Mouse (Mus musculus) layer of hippocampus, postnatal 25 days (tissue): ENCODE results near the gene Eif4g3. TPM values are rescaled to one million over a fixed set of nuclear protein-coding genes. Genes with fewer than 3 reads are reported as not detected.

Experiments used
- DNase-seq, 2 experiments: peaks; one replicate each; pipeline ENCODE4 v3.0.0; 2022; ENCODE audit warnings: mixed read lengths in 2 of 2, low spot score in 1 of 2; ENCODE audit errors: extremely low spot score in 1 of 2
- total RNA-seq, 2 experiments: library from RNA; stranded (reverse); gene quantifications; 2 replicates each; pipeline ENCODE4 v1.2.3; 2021

The Eif4g3 gene
- total RNA-seq, 2 experiments from 2014 or later: 135 to 160 TPM

DNA sequence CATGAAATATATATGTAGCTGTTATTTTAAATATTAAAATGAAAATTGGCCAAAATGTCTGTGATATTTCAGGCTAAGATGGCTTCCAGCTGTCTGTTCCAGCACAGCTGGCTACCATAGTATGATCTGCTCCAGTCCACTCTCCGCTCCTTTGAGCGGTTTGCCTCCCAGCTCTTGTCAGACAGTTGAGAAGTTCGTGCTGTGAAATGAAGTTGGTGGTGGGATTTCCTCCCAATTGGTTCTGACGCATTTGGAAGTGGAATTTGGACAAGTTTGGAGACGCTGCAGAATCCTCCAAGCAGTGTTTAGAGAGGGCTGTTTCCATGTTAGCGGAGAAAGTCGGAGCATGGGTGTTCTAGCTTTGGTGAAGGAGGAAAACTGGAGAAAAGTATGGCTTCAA is 148.5 kb downstream of the Eif4g3 start:
- no peak for DNase-seq

DNA sequence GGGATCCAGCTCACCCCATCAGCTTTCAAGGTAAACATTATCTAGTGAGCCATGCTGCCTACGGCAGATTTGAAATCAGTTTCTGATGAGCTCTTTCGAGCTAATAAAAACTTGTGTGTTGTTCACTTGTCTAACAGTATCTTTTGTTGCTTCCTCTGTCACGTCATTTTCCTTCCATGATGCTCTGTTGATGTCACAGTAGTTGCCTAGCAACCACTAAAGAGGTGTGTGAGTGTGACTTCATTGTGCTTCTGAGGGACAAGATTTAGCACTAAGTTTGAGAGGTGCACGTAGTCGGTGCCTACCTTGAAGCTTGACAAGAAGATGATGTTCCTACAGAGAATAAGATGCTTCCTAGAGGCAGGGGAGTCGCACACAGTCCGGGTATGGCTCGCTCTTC is 154.4 kb downstream of the Eif4g3 start:
- no peak for DNase-seq

DNA sequence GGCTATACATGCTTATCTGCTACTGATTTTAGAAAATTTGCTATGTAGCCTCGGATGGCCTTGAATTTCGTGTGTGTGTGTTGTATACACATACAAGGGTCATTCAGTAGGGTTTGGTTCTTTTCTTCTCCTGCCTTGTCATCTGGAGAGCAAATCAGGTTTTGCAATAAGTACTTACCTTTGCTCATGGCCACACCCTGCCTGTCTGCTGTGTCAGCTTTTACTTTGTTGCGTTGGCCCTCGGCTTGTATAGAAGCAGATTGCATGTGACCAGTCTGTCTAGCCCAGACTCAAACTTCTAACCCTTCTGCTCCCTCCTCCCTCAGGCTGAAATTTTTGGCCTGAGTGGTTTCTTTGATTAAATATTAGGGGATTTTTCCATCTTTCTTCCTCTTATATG is 157.2 kb downstream of the Eif4g3 start:
- no peak for DNase-seq

DNA sequence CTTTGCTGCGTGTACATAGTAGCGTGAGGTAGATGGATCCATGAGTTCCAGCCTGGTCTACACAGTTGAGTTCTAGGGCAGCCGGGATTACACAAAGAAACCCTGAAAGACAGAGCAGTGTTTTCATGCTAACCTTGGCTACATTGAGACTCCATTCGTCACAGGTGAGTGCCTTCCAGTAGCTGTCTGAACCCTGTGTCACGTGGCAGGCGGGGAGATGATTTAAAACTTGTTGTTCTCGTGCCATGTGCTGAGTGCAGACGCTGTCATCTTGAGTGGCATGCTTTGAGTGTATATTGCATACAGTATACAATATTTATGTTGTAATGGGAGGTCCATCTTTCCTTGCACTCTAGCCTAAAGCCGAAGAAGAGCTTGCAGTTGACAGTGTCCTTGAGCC is 158.4 kb downstream of the Eif4g3 start:
- no peak for DNase-seq

DNA sequence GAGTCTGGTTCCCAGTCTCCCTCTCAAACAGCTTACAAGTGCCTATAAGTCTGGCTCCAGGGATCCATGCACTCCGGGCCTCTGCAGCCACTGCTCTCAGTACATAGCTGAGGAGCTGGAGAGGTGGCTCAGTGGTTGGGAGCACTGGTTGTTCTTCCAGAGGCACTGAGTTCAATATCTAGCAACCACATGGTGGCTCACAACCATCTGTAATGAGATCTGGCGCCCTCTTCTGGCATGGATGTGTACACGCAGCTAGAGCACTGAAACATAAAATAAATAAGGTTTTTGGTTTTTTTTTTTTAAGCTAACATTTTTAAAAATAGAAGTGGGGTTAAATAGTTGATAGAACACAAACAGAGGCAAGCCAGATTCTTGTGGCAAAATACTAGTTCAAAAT is 161.2 kb downstream of the Eif4g3 start:
- DNase-seq: peak in 1 of 2 experiments; percentile 44

DNA sequence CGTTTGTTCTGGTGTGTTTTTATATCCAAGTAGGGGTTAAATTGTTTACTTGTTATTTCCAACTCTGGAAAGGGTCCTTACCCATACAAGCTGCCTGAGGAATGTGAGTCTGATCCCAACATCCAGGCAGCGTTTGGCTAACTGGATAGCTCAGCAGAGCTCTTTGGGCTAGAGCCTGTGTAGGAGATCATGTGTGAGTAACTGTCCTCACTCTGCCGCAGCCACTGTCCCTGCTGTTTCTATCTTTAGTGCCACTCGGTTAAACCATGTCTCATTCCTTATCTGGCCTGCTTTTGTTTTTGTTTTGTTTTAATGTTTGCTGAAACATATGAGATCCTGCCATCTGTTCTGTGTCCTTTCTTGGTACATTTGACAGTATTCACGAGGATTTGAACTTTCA is 168.1 kb downstream of the Eif4g3 start:
- no peak for DNase-seq

DNA sequence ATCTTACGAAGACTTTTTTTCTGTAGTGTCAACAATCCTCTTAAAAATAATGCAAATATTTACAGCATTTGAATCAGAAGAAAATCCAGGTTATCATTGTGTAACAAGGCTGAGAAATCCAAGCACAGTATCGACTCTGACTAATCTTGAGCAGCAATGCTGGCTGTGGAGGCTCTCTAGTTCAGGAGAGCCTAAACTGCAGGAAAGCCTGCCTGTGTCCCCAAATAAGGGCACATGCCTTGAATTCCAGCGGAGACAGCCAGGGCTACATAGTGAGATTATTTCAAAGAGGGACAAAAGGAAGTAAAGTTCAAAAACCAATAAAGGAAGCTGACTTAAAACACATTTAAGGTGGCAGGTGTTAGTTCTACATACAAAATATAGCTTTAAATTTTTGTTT is 168.7 kb downstream of the Eif4g3 start:
- no peak for DNase-seq

DNA sequence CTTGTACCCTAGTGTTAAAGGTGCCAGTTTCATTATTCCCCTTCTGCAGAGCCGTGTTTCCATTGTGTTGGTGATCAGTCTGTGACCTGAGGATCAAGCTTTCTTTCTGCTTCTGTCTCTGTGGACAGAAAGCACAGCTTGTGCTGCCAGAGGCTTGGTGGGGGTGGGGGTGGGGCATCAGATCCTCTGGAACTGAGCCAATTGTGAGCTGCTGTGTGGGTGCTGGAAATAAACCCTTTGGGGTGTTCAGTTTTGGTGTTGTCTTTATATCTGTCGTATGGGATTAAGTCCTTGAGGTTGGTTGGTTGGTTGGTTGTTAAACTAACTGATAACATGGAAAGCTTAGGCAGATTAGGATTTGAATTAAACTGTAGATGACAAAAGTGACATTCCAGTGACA is 171.0 kb downstream of the Eif4g3 start:
- DNase-seq: no peak

DNA sequence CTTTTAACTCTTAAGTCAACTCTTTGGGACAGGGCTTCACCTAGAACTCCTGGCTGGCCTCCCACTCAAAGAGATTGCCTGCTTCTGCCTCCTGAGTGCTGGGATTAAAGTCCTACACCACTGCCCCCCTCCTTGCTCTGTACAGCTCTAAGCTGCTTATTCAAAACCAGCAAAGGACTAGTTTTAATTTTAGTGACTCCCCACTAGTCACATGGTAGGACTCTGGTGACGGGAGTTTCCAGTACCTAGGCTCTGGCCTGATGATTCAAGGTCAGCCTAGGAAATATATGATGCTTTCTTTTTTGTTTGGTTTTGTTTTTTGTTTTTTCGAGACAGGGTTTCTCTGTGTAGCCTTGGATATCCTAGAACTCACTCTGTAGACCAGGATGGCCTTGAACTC is 172.0 kb downstream of the Eif4g3 start:
- DNase-seq: no peak

DNA sequence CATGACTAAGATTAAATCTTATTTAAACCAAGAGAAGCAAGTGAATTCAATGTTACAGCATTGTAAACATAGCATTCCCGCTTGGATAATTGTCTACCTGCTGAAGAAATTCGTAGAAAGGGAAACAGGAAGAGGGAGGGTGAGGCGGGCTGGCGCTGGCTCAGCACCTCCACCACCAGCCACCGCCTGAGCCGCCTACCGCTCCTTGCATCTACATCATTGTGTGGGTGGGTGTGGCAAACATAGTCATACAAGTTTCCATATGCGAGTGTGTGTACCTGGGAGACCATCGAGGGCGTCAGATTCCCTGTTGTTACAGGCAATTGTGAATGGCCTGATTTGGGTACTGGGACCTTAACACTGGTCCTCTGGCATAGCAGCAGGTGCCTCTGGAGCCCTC is 173.7 kb downstream of the Eif4g3 start:
- no peak for DNase-seq

DNA sequence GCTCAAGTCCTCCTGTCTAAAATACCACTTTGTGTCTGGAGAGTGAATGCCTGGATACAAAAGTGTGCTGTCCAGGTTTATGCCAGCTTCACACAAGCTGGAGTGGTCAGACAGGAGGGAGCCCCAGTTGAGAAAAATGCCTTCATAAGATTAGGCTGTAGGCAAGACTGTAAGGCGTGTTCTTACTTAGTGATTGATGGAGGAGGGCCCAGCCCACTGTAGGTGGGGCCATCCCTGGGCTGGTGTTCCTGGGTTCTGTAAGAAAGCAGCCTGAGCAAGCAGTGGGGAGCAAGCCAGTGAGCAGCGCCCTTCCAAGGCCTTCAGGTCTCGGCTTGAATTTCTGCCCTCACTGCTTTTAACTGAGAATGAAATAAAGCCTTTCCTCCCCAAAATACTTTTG is 175.3 kb downstream of the Eif4g3 start:
- no peak for DNase-seq

DNA sequence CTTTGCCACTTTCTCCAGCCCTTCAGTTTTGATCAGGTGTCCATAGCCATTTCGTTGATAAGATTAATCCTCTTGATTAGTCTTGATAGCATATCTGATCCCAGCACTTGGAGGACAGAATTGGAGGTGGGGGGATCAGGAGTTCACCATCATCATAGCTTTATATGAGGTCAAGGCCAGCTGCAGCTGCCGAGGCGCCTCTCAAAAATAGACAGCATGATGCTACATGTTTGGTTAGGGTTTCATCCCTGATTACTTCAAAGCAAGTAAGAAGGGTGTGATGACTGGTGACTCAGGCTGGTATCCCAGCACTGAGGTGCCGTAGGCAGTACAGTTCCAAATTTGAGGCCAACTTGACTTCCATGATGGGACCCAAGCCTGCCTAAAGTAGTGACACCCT is 176.6 kb downstream of the Eif4g3 start:
- DNase-seq: no peak

DNA sequence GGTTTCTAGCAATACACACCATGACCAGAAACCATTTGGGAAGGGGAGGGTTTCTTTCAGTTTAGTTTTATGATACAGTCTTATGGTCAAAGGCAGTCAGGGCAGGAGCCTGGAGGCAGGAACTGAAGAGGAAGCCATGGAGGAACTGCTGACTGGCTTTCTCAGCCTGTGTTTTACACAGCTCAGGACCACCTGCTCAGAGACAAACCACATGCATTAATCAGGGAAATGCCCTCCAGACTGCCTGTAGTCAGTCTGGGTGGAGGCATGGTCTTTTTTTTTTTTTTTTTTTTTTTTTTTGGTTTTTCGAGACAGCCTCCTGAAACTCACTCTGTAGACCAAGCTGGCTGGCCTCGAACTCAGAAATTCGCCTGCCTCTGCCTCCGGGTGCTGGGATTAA is 179.9 kb downstream of the Eif4g3 start:
- no peak for DNase-seq

DNA sequence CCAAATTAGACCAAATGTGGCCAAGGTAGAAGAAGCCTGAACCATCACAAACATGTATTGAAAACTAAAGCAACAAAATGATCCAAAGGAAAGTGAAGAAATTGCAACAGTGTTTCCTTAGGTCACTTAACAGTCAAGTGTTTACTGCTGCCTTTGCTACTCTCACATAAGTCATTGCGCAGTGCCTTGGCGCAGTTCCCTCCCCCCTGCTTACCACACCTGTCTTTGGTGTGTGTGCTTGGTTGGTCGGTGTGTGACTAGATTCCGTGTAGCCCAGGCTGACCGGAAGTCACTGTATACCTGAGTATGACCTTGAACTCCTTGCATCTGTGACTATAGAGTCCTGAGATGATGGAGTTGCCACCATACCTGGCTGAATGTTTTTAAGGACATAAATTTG is 186.6 kb downstream of the Eif4g3 start:
- no peak for DNase-seq

DNA sequence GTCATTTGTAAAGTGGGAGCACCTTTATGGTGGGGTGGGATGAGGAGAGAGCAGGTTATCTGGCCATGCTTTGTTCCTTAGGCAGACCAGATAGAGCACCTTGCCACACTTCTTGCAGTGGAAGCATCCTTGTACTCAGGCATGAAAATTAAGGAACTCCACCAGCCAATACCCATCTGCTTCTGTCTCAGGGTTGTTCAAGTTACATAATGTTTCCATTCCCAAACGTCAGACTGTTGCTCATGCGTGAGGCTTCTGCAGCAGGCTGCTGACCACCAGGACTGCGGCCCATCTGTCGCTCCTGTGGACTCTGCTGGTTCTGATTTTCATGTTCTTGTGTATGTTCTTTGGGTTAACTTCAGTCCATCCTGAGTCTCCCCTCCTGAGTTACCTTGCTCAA is 187.9 kb downstream of the Eif4g3 start:
- no peak for DNase-seq

DNA sequence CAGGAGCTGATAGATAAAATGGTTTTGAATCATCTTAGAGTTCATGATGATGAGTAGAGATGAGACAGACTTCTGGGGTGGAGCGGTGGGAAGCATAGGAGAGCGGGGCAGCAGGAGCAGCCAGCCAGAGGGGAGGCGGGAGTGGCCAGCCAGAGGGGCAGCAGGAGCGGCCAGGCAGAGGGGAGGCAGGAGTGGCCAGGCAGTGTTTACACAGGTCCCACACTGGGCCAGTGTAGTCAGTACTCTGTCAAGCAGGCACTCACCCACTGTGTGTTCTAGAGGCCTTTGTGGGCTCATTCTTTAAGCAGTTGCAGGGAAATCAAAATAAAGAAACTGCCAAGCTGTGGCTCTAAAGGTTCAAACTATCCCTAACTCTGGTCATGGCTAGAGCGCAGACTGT is 191.2 kb downstream of the Eif4g3 start:
- DNase-seq: no peak

DNA sequence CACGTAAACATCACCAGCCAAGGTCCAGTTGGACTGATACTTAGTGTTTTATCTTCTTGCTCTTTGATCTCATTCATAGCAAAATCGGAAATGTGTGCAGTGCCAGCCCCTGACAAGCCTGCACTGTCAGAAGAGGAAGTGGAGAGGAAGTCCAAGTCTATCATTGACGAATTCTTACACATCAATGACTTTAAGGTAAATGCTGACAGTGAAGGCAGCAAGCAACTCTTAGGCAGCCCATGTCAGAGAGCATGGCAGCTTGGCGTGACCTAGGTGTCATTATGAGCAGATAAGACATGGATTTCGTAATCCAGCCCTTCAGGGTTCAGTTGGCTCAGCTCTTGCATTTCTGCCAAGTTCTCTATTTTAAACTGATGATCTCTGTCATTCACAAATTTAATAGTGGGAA is 191.8 kb downstream of the Eif4g3 start:
- DNase-seq: no peak

DNA sequence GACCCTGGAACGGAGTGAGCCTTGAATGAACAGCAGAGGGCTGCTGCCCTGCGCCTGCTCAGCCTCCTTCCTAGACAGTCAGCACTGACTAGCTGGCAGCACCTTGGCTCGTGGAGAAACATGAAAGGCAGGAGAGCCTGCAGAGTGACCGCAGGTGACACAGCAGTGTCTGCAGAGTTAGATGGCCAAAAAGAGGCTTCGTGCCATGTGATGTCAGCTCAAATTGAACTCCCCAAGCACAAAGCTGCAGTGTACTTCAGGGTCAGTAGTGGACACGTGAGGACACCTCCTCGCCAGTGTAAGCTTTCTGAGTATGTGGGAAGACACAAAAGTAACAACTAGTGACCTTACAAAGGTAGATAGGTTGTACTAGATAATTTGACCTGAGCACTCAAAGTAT is 193.1 kb downstream of the Eif4g3 start:
- no peak for DNase-seq

DNA sequence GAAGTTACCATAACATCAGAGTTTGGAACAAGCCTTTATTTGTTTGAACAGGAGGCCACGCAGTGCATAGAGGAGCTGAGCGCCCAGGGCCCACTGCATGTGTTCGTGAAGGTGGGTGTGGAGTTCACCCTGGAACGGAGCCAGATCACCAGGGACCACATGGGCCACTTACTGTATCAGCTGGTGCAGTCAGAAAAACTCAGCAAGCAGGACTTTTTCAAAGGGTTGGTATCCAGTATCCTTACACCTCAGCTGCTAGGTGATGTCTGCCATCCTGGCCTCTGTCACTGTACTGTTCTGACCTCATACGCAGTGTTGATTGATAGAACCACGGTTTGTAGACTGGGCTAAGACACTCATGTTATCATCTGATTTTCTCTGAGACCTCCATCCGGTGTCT is 195.2 kb downstream of the Eif4g3 start:
- no peak for DNase-seq

DNA sequence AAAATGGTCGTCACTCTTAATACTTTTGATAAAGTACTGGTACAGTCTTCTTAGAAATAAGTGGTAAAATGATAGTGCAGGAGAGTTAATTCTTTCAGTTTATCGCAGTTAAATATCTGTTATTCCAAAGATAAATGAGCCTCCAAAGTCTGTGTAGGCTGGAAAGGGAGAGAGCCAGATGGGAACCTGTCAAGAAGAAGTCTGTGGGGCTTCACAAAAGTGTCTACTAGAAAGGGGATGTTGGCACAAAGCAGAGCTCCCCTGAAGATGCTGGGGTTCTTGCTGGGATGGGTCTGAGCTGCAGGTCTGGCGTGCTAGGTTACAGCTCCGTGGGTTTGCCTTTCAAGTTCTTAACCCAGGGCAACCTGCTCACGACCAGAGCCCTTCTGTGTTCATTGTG is 199.7 kb downstream of the Eif4g3 start:
- DNase-seq: no peak

DNA sequence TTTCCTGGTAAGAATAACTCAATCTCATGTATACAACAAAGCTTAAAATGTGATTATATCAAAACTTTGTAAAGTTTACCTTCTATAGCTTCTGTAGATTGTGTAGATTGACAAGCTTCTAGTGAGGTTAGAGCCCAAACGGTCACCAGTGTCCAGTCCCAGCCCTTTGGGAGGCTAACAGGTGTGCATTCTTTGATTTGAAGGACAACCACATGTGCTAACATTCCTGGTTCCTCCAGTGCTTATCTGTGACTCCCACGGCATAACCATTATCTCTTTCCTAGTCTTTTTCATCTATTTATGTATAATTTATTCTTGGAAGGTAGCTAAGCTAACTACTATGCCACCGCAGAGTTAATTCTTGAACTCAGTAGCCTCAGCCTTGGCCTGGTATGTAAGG is 207.9 kb downstream of the Eif4g3 start:
- DNase-seq: no peak

DNA sequence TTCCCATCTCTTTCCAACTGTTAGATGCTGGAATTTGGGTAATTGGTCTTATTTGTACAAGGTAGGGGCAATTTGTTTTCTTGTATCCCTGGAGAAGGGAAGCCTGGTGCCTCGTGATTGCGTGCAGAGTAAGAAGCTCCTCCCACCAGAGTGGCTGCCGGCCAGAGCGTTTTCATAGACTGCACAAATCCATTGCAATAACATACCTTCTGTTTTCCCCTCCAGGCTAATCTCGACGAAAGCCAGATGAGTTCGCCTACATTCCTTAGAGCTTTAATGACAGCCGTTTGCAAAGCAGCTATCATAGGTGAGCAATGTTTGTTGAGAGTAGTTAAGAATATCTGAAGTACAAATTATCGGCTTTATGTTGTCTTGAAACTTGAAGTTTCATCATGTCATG is 208.9 kb downstream of the Eif4g3 start:
- DNase-seq: no peak

DNA sequence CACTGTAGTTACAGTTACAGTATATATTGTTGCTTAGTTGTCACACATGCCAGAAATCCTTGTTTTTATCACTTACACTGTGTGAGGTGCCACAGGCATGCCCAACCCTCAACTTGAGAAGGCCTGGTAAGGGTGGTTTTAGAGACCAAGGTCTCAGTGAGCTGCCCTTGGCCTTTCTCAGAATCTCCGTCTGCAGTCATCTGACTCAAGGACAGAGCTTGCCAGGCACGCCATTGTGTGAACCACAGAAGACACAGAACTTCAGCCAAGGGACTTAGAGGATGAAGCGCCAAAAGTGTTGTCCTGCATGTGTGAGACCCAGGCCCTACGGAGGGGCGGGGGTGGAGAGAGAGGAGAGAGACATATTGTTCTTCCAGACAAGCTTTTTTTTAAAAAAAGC is 217.3 kb downstream of the Eif4g3 start:
- no peak for DNase-seq

DNA sequence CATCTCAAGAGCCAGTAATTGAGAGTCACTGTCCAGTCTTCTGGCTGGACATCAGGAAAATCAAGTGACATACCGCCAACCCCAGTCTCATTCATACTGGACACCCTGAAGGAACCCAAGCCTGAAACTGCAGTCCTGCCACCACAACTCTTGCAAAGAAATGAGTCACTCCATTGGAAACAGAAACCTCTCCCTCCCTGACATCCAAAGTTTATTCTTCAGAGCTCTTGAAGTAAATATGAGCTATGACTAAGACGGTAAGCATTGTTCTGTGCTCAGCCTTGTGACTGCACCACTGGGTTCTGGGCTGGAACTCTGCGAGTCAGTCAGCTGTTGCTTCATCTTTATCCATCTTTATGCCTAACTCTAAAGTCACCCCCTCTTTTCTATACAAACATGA is 221.0 kb downstream of the Eif4g3 start:
- no peak for DNase-seq
